Mouse (Mus musculus): ENCODE results near the gene Cstl1. TPM values are rescaled to one million over a fixed set of nuclear protein-coding genes. Genes with fewer than 3 reads are reported as not detected.

Gene Cstl1
- total RNA-seq, 2 experiments from 2014 or later, result 0.71 TPM; not detected in 1

Other genes with a start within 250 kb of the Cstl1 start
- gene Nxt1, start 77.8 kb upstream of the Cstl1 start, total RNA-seq (2021), result 10 to 100 TPM; 10.1 to 12.6 TPM
- gene Gzf1, start 69.3 kb upstream of the Cstl1 start, total RNA-seq (2021), result 10 to 100 TPM; 24.0 to 26.2 TPM
- 100 to 1,000 TPM; 232 to 251 TPM for gene Napb, start 17.9 kb upstream of the Cstl1 start, total RNA-seq (2021)
- gene Cst11, start 21.1 kb downstream of the Cstl1 start, total RNA-seq (2021), result not detected
- not detected for gene 8030411F24Rik, start 31.7 kb downstream of the Cstl1 start, total RNA-seq (2021)
- gene Cst12, start 39.0 kb downstream of the Cstl1 start, total RNA-seq (2021), result not detected
- not detected for gene Cst8, start 48.4 kb downstream of the Cstl1 start, total RNA-seq (2021)
- not detected for gene Cst13, start 69.7 kb downstream of the Cstl1 start, total RNA-seq (2021)
- not detected for gene Cst9, start 84.8 kb downstream of the Cstl1 start, total RNA-seq (2021)
- gene 9230104L09Rik, start 114.7 kb downstream of the Cstl1 start, total RNA-seq (2021), result not detected
- 1,000 to 10,000 TPM; 2,230 to 2,265 TPM for gene Cst3, start 125.3 kb downstream of the Cstl1 start, total RNA-seq (2021)